Mouse (Mus musculus) kidney, adult 2 months (tissue): Measurements from ENCODE around the gene Rgl3. TPM values are rescaled to one million over a fixed set of nuclear protein-coding genes. Genes with fewer than 3 reads are reported as not detected.

Source experiments
- DNase-seq: peaks from one replicate; pipeline ENCODE4 v3.0.0; 2021
- H3K27ac ChIP-seq: fragments of 200-500 bp; 2 replicates; pipeline ENCODE4 v1.5.1; 2012; ENCODE audit warnings: low read depth, low read length, control low read depth, inconsistent platforms; ENCODE audit not compliant: insufficient read depth
- H3K27me3 ChIP-seq: fragments of 200-500 bp; replicated peaks from 2 replicates; pipeline ENCODE4 v1.6.1; 2012; ENCODE audit warnings: mild to moderate bottlenecking, moderate library complexity, low read length, inconsistent platforms; ENCODE audit not compliant: control insufficient read depth, insufficient read depth
- H3K36me3 ChIP-seq: fragments of 200-500 bp; 2 replicates; pipeline ENCODE4 v1.6.1; 2012; ENCODE audit warnings: mild to moderate bottlenecking, moderate library complexity, low read length, inconsistent platforms; ENCODE audit not compliant: control insufficient read depth, insufficient read depth
- H3K4me1 ChIP-seq: fragments of 200-500 bp; 2 replicates; pipeline ENCODE4 v1.6.1; 2011; ENCODE audit warnings: low read length; ENCODE audit not compliant: control insufficient read depth, insufficient read depth
- H3K4me3 ChIP-seq: fragments of 200-500 bp; 2 replicates; pipeline ENCODE4 v1.5.1; 2011; ENCODE audit warnings: mild to moderate bottlenecking, low read depth, low read length, control low read depth; ENCODE audit not compliant: insufficient read depth
- CTCF ChIP-seq: fragments of 200-500 bp; conservative IDR thresholded peaks from 2 replicates; pipeline ENCODE4 v1.5.1; 2011; ENCODE audit warnings: low read depth, mild to moderate bottlenecking, control low read depth, low read length, moderate library complexity, mixed read lengths; ENCODE audit not compliant: insufficient read depth, insufficient read length
- POLR2A ChIP-seq: fragments of 200-500 bp; IDR thresholded peaks from one replicate; pipeline ENCODE4 v1.6.1; 2011; ENCODE audit warnings: low read depth, low read length, control low read depth
- WGBS: fragments of 180-500 bp; shearing (Covaris S2); methylation state at CpG from one replicate; pipeline ENCODE4 v1.1.7; 2018; 5-methylcytosine and 5-hydroxymethylcytosine counted together
- polyA plus RNA-seq: library from polyadenylated mRNA; depleted of rRNA; stranded (reverse); fragments of >200 nt; gene quantifications from 2 replicates; pipeline ENCODE4 v1.2.3, GENCODE M21; 2012; rRNA removed

The Rgl3 gene
- polyA plus RNA-seq, 1 experiment, result 88.2 TPM

DNA sequence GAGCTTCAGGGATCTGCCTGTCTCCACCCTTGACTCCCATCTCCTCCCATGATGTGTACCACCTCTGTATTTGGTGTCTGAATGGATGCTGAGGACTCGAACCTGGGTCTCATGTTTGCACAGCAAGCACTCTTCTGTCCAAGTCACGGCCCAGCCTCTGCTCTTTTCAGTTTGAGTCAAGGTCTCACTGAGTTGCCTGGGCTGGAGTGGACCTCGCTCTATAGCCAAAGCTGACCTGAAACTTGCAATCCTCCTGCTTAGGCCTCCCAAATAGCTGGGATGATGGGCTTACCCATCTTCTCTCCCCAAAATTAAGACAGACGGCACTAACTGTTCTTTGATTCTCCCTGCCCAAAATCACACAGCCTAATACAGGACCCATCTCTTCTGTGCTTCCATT is 66.2 kb downstream of the Rgl3 start:
- Histone ChIP-seq H3K4me3 (no peak overlapping the region), H3K4me1 (peaks cover 4% of the 10 kb centered on the region; the same call in 1 of the 2 replicates), H3K27ac (no peak overlapping the region), H3K27me3 (no peaks in the 10 kb centered on the region), H3K36me3 (no peaks in the 10 kb centered on the region)
- DNase-seq, result no peak
- TF ChIP-seq CTCF (no peak), POLR2A (no peak)
- WGBS, result 95% methylated on average over 4 of the region's 4 CpGs

Other genes with a start within 250 kb of the Rgl3 start
- gene Spc24, start 229.1 kb downstream of the Rgl3 start, polyA plus RNA-seq, result 3.4 and 6.0 TPM in 2 replicates
- 21.8 and 23.6 TPM in 2 replicates for gene Kank2, start 190.7 kb downstream of the Rgl3 start, polyA plus RNA-seq
- gene Angptl8, start 153.9 kb downstream of the Rgl3 start, polyA plus RNA-seq, result 11.9 and 19.5 TPM in 2 replicates
- gene Dock6, start 136.8 kb downstream of the Rgl3 start, polyA plus RNA-seq, result 67.7 and 84.6 TPM in 2 replicates
- 27.1 and 32.9 TPM in 2 replicates for gene Rab3d, start 71.3 kb downstream of the Rgl3 start, polyA plus RNA-seq
- 4.3 and 4.8 TPM in 2 replicates for gene Ccdc159, start 62.0 kb downstream of the Rgl3 start, polyA plus RNA-seq
- gene Tmem205, start 61.9 kb downstream of the Rgl3 start, polyA plus RNA-seq, result 313 and 353 TPM in 2 replicates
- 6.0 and 9.1 TPM in 2 replicates for gene Plppr2, start 52.4 kb downstream of the Rgl3 start, polyA plus RNA-seq
- gene Swsap1, start 33.7 kb downstream of the Rgl3 start, polyA plus RNA-seq, result 10.5 and 10.9 TPM in 2 replicates
- 14.0 and 16.7 TPM in 2 replicates for gene Epor, start 25.9 kb downstream of the Rgl3 start, polyA plus RNA-seq
- gene Ccdc151, start 13.2 kb upstream of the Rgl3 start, polyA plus RNA-seq, result 2.5 and 2.9 TPM in 2 replicates
- gene Prkcsh, start 13.4 kb upstream of the Rgl3 start, polyA plus RNA-seq, result 94.9 and 103 TPM in 2 replicates
- 0.62 and 0.64 TPM in 2 replicates for gene Elavl3, start 62.6 kb upstream of the Rgl3 start, polyA plus RNA-seq
- gene Gm49318, start 81.8 kb upstream of the Rgl3 start, polyA plus RNA-seq, result not detected in 2 replicates
- 13.6 and 15.8 TPM in 2 replicates for gene Zfp653, start 81.9 kb upstream of the Rgl3 start, polyA plus RNA-seq
- gene Ecsit, start 96.0 kb upstream of the Rgl3 start, polyA plus RNA-seq, result 130 and 143 TPM in 2 replicates
- gene Cnn1, start 109.8 kb upstream of the Rgl3 start, polyA plus RNA-seq, result 2.8 and 12.0 TPM in 2 replicates
- 163 and 174 TPM in 2 replicates for gene Elof1, start 127.7 kb upstream of the Rgl3 start, polyA plus RNA-seq
- 166 and 178 TPM in 2 replicates for gene Acp5, start 146.3 kb upstream of the Rgl3 start, polyA plus RNA-seq
- gene Pigyl, start 167.4 kb upstream of the Rgl3 start, polyA plus RNA-seq, result 71.4 and 76.5 TPM in 2 replicates
- gene Zfp872, start 198.6 kb upstream of the Rgl3 start, polyA plus RNA-seq, result not detected in 2 replicates
- gene Zfp809, start 236.3 kb upstream of the Rgl3 start, polyA plus RNA-seq, result 13.6 and 17.7 TPM in 2 replicates